Mouse (Mus musculus): Measurements from ENCODE around the gene Etv2.

- TF ChIP-seq CTCF (IDR thresholded peaks at IDR 0.05; ENCODE audit: low read depth, low read length), result no peak
- TF ChIP-seq POLR2A (IDR thresholded peaks at IDR 0.05; ENCODE audit: extremely low read depth, insufficient read depth, low read length), result no peak
Measured at GRCm38 (mm10) chr7:30664529-30665200, 29.0 kb upstream of the Etv2 start, which contains the start of gene Haus5.

All from liver, adult 2 months (tissue).